Mouse (Mus musculus) CD4-positive helper T cell, adult 2 months (primary cell): Measurements from ENCODE around the gene Krt35.

Source experiments
- DNase-seq: peaks from one replicate; pipeline ENCODE4 v3.0.0-alpha.2; 2012; ENCODE audit warnings: low read depth, missing footprints, low spot score

Gene Krt35

DNA sequence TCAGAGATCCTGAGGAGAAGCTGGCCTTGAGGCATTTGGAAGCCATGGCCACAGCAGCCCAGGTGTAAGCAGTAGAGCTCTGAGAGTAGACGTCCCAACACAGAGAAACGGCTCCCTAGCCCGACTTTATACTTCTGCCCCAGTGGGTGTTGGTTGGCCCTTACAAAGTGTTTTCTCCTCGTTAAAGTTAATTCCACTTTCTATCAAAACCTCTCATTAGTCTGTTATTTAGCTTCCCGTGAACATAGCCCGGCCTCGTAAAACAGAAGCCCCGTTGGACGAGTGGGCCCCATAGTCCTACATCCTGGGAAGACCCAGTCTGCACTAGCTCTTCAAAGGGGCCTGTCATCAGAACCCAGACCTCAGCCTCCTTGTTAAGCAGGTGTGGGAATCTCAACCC lies at the start of gene Krt35:
TSS of gene Krt35 (minus strand) at position 101 of the 400 bp plus-strand sequence.
- no peak for DNase-seq

DNA sequence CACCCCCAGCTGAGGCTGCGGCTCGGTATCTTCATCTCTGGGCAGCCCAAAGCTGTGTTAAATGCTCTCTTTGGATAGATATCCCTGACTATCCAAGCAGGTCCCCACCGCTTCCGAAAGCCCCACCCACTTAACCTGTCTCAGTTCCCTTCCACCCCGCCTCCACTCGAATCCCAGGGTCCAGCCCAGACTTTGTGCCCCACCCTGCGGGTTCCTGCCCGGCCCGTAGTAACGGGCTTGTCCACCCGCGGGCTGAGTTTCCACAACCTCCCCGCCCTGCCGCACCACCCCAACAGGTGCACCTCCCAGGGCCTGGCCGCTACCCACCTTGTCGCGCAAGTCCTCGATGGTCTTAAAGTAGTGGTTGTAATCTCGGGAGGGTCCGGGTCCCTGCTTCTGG lies 49.1 kb upstream of the Krt35 start:
- no peak for DNase-seq

DNA sequence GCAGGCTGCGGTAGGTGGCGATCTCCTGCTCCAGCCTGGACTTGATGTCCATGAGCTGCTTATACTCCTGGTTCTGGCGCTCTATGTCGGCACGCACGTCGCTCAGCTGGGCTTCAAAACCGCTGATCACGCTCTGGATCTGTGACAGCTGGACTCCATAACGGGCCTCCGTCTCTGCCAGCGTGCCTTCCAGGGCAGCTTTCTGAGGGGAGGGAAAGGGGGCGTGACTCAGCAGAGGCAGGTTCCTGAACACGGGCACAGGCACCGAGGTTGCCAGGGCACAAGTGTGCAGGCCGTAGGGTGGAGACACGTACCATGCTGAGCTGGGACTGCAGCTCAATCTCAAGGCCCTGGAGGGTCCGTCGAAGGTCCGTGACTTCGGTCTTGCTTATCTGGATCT lies 44.9 kb upstream of the Krt35 start:
- no peak for DNase-seq

DNA sequence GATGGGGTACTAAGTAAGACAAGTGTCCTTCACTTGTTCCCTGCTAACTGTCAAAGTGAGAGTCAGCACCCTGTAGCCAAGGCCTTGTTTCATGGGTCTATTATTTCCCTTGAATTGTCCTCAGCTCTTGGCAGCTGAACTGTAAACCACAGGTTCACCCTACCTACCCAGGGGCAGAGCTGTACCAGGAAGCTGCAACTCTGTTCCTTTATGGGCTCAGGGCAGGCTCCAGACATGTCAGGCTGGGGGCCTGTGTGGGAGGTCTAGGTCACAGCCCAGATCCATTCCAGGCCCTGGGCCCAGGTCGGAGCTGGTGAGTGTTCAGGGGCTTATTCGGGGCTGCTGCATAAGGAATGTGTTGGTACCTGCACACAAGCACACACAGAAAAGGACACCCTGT lies 43.4 kb upstream of the Krt35 start:
- DNase-seq = no peak

DNA sequence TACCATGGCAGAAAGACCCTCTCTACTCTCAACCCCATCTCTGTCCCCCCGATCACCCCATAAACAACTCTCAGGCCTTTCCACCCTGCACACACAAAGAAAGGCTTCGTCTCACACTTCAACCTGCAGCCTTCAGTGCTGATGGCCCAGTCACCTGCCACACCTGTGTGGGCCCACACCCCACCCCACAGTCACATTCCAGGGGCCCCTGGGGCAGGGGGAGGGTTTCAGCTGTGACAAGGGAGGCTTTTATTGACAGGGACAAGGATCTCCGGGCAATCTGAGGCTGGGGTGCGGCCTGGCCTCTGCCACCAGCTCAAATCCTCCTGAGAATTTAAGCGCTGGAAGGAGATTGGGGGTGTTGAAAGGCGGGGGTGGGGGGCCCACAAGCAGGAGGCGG lies 42.8 kb upstream of the Krt35 start:
- DNase-seq = no peak

DNA sequence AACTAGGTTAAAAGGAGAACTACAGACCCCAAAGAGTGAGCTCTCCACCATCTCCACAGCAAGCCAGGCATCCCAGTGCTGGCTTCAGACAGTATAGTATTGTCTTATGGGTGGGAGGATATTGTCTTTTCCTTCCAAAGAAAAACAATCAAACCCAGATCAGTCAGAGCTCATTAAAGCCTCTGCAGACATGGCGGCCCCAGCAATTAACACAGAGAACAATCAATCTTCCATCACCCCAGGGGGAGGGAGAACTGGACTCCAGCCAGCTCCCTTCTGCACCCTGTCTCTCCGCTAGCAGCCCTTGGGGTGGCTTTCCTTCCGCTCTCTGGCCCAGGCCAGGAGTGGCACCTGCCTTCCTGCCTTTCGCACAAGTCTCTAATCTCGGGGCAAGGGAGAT lies 41.7 kb upstream of the Krt35 start:
- no peak for DNase-seq

DNA sequence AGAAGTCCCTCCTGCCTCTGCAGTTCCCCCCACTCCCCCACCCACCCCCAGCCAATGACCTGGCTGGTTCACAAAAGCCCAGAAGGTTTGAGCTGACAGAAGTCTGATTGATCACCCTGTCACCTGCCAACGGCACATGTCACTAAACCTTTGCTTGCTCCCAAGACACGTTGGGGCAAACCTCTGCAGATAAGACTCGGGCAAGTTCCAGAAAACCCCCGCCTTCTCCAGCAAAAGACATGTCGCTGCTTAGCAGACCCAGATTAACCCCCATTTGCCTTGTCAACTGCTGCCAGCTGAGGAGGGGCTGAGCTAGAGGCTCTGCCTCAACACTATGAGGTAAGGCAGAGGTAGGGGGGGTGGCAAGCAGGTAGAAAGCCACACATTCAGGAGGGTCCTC lies 40.5 kb upstream of the Krt35 start:
- no peak for DNase-seq

DNA sequence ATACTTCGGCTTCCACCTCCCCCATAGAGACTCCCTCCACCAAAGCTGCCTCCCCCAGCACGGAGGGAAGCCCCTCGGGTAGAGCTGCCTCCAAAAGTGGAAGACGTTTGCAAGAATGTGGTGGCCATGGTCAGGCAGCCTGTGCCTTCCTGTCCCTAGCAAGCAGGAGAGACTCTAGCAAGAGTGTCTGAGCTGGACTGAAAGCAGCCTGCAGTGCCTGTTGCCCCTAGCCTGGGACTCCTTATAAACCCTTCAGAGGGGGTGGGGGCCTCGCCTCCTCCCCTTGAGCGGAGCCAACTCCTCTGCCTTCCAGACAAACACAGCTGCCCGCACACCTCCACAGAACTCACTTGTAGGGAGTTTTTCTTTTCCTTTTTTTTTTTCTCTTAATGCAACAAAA lies 39.7 kb upstream of the Krt35 start, which contains the start of gene Krt15:
TSS of gene Krt15 (minus strand) at position 198 of the 400 bp plus-strand sequence.
- no peak for DNase-seq

DNA sequence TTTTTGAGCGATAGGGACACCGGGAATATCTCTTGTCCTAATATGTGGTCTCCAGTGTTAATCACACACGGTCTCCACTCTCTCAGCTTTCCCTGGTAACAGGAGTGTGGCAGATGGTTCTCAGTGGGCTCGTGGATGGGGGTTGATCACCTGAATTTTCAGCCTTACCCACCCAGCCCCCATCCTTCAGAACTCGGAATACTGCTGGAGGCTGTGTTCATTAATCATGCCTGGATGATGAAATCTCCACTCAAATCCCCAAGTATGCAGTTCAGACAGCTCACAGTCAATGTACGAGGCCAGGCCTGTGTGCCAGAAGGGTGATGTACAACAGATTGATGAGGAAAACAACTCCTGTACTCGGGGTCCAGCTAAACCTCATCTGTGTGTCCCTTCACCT lies 28.9 kb upstream of the Krt35 start:
- no peak for DNase-seq

DNA sequence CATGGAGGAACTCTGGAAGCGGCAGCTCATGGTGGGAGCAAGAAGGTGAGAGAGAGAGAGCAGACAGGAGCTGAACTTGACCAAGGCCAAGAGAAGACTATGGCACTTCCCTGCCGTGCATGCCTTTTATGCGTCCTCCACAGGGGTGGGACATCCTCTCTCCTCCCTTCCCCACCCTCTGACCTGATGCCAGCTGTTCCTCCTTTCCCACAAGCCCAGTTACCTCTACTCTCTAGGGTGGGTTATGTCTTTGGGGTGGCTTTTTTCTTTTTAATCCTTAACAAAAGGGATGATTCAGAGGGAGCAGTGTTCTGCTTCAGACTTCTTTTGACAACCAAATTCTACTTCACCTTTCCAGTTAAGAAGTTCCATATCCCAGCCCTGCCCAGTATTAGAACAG lies 25.4 kb upstream of the Krt35 start, which contains the start of gene Krt13:
TSS of gene Krt13 (minus strand) at position 101 of the 400 bp plus-strand sequence.
- no peak for DNase-seq

DNA sequence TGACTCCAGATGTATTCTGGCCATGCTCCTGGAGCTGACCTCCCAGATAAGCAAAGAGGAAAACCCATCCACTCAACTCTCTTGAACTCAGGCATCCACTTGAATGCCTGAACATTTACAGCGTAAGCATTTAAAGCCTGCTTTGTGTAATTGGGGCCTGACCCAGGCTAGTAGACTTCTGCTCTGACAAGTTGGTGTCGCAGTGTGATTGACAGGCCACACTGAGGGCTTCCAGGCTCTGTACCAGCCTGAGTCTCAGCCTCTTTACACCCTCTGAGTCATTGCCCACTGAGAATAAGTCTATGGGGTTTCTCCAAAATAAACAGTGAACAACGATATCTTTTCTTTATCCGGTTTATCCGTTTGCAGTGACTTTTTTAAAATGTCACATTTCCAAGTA lies 24.3 kb upstream of the Krt35 start:
- DNase-seq = no peak

DNA sequence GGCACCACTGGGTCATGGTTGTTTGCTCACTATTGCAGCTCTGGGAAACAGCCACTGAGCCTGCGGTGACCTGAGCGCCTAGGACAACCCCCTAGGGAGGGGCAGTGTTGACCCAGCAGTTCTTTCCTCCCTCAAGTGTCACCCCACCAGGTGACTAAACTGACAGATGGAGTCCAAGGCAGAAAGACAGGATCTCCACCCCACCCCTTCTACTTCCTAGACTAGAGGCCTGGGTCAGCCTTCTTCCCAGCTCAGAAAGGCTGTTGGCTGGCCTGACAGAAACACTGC lies 17.6 kb upstream of the Krt35 start:
- DNase-seq = no peak

DNA sequence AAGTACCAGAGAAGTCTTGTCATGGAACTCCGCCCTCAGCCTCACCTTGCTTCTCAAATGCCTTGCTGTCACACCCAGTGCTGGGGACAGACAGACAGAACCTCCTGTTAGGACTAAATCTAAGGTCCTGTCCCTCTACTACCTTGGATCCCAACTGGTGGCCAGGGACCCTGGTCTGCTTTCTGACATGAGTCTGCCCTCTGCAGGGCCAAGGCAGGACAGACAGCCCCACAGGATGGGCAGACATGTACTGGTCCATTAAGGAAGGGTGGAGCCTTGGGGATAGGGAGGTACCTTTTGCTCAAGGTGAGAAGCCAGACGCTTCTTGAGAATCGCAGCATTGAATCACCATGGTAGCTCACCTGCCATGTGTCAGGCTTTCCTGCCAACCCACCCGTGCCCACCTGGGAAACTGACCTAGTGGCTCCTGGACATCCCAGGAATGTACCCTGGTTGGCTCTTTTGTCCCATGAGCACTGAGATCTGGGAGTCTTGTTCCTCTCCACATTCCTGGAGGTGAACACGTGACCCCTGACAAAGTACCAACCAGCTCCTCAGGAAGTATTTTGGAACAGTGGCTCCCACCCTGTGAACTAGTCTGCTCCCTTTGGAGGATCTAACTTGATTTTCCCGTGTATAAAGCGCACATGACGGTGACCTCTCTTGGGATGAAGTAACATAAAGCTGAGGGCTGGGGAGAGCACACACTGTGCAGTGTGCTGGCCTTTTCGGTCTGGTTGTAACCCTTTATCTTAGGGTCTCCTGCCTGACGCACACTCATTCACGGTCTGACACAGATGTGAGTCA lies 17.1 kb upstream of the Krt35 start:
- DNase-seq = no peak

DNA sequence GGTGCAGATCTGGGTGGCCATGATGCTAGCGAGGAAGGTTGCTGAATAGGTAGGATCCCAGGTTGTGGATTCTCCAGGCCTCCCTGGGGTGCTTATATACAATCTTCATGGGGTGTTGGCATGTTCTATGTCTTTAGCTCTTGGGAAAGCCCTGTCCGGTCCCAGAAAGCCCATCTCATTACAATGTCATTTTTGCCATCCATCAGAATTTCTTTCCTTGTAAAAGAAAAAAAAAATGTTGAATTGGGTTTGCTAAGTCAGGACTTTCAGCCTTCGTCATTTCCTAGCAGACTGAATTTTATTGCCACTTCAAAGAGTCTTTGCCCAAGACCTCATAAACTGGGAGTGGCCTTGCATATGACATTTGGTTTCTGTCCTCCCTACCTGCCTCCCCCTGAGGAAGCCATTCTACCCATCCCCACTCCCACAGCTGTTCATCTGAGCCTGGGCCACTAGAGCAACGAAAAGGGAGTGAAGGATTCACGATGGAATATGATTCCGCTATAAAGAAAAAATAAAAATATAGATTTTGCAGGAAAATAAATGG lies 9.6 kb upstream of the Krt35 start, which contains the start of gene Krt36:
TSS of gene Krt36 (minus strand) at position 51 of the 547 bp plus-strand sequence.
- no peak for DNase-seq

DNA sequence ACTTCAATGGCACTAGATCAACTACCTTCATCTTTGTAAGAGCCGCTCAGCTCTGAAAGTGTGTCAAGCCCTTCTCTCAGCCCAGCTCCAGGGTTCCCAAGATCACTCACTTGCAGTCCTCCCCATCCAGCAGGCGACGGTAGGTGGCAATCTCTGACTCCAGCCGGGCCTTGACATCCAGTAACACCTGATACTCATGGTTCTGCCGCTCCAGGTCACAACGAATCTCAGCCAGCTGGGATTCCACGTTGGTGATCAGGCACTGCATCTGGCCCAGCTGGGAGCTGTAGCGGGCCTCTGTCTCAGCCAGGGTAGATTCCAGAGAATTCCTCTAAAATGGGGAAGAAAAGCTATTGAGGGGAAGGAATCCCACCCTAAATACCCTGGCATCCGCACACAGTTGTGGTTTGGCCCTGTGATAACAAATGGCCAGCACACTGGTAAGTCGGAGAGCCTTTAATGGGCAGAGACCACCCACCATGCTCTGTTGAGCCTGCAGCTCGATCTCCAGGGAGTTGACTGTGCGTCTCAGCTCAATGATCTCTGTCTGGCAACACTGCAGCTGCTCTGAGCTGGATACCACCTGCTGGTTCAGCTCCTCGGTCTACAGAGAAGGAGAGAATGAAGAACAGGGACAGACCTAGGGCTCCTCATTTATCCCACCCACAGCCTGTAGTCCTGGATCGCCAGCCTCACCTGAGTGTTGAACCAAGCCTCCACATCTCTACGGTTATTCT lies 6.8 kb upstream of the Krt35 start:
- DNase-seq = no peak

DNA sequence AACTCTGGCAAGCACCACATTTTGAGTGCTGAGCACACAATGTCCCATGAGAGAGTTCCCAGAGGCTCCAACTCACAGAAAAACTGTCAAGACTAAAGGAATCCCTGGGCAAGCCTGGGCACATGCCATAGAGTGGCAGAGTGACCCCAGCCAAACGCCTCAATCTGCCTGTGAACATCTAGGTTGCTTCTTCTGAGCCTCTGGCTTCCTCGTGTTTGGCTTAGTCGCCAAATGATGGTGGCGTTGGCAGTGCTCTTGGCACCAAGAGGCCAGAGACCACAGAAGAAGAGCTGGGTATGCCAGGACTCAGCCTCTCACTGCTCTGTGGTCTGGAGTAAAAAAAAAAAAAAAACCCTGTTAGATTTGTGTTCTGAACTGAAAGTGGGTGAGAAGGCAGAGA lies 4.3 kb upstream of the Krt35 start:
- DNase-seq = no peak

DNA sequence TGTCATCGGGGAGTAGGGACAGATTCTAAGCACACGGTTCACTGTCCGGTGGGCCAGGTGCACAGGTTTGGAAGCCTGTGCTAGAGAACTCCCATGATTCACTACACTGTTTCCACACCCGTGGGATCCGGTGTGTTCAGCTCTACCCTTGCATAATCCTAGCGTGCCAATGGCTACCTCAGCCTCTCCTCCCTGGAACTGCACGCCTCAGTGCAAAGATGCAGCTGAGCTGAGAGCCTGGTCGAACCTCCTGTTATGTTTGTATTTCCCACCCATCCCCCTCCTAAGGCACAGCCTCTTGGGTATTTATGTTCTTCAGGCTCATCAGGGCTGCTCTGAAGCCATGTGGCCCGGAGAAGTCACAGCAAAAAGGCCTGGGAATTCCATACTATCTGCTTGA lies 1.8 kb upstream of the Krt35 start:
- DNase-seq = no peak

DNA sequence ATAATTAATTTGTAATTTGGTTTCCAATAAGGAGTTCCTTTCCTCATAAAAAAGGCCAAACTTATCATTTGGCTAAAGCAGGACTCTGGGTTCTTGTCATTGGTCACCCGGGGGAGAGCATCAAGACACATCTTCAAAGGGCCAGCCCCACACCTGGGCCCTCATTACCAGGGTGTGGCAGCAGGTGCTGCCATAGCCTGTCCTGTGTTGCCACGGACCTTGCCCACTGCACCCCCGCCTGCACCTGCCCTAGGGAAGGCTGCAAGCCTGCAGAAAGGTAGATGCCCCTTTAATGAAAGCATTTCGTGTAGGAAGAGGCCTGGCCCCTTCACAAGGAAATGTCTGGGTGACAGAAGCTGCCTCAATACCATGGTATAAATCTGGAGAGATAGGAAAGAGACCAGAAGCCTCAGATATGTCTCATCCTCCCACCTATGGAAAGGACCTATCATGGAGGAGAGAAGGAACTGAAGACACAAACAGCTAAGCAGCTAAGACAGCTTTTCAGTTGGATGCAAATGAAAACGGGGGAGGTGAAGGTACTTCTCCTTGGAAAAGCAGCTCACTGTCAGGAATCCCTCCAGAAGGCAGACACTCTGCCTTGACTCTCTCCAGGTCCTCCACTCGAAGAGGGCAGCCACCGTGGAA lies 7.5 kb downstream of the Krt35 start:
- DNase-seq = no peak

DNA sequence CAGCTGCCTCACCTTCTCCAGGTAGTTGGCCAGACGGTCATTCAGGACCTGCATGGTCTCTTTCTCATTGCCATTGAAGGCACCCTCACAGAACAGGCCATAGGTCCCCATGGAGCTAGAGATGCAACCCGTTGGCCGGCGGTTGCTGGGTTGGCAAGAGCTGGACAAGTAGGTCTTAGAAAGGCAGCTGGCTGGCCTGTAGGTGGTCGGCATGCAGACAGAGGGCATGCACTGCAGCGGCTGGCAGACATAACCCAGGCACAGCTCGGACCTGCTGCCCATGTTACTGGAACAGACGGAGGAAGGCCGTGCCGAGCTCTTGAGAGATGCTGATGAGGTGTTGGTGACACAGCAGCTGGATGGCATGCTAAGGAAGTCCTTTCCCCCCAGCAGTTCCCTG lies 8.2 kb downstream of the Krt35 start, which contains the start of gene Krt32:
TSS of gene Krt32 (minus strand) at position 366 of the 400 bp plus-strand sequence.
- DNase-seq = no peak

DNA sequence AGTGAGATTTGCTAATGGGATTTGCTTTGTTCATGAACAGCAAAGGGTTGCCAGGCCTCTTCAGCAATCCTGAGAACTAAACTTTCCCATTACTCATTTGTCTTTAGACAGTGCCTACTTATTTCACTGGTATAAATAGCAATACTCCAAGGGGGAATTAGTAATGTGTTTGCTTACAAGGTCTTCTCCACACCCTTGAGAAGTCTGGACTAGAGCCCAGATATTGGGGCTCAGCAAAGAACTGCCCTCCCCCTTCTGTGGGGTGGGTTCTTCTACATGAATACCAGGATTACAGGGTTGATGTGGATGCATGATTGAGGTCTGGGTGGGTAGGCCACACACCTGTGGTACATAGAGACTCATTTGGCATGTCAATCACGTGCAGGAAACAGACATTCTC lies 22.2 kb downstream of the Krt35 start:
- DNase-seq = no peak

DNA sequence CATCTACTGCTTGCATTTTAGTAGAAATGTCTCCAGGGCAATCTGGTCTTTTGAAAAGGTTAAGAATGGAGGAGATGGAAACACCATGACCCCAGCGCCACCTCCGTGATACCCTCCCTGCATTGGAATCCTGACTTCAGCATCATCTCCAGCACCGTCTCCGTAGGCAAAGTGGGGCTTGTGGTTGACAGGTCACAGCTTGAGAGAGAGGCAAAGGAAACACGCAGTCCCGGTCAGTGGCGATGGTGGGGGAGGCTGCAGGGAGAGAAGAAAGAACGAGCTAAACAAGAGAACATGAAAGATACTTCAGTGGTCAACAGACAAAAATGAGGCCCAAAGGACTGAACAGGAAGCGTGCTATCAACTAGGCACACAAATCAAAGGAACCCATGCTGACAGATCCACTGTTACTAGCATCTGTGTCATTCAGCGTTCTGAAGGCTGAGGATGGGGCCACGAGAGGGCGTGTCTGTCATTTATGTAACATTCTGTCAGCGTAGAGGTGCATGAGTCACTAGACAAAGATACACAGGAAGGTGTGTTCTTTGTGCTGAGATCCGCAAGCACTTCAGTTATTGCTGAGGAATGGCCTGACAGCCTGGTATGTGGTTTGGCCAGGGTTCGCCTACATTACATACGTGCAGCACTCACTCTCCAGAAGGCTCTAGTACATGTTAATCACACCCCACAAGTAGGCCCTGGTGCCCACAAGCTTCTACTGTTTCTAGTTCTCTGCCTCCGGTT lies 28.6 kb downstream of the Krt35 start:
- DNase-seq = no peak
